Mouse (Mus musculus) spleen, postnatal 10 days (tissue): ENCODE data around the gene Myh9.

Source experiments
- DNase-seq, 2 experiments: peaks; one replicate each; pipeline ENCODE4 v3.0.0; 2021 to 2022; ENCODE audit warnings: low spot score in 2 of 2

Myh9 gene

GRCm38 (mm10) chr15:77842047-77842843 is at the start of gene Myh9:
Myh9 (minus strand) TSS chr15:77842175.
- peak; percentile 96 to 99 for DNase-seq

- no peak for DNase-seq
These were observed 49.8 kb upstream of the Myh9 start for GRCm38 (mm10) chr15:77891766-77892165.

- no peak for DNase-seq
These were observed 47.9 kb upstream of the Myh9 start for GRCm38 (mm10) chr15:77889761-77890422.

- no peak for DNase-seq
These were observed 46.3 kb upstream of the Myh9 start for GRCm38 (mm10) chr15:77888286-77888685.

- DNase-seq, result no peak
These were observed 45.1 kb upstream of the Myh9 start for GRCm38 (mm10) chr15:77887093-77887488.

GRCm38 (mm10) chr15:77886369-77887092 is 44.6 kb upstream of the Myh9 start:
- DNase-seq, result no peak

GRCm38 (mm10) chr15:77885945-77886344 is 44.0 kb upstream of the Myh9 start:
- no peak for DNase-seq

- no peak for DNase-seq
These were observed 43.2 kb upstream of the Myh9 start for GRCm38 (mm10) chr15:77885159-77885558.

- DNase-seq, result no peak
These were observed 41.7 kb upstream of the Myh9 start for GRCm38 (mm10) chr15:77883697-77884010.

GRCm38 (mm10) chr15:77882797-77883696 is 41.1 kb upstream of the Myh9 start:
- DNase-seq, result no peak

- DNase-seq, result no peak
These were observed 40.3 kb upstream of the Myh9 start for GRCm38 (mm10) chr15:77882297-77882696.

GRCm38 (mm10) chr15:77881698-77882097 is 39.7 kb upstream of the Myh9 start:
- DNase-seq, result no peak

- DNase-seq, result no peak
These were observed 38.8 kb upstream of the Myh9 start for GRCm38 (mm10) chr15:77880738-77881137.

GRCm38 (mm10) chr15:77879756-77880155 is 37.8 kb upstream of the Myh9 start:
- DNase-seq, result no peak

- peak in 1 of 2 experiments; percentile 56 for DNase-seq
These were observed 35.2 kb upstream of the Myh9 start for GRCm38 (mm10) chr15:77877209-77877608.

GRCm38 (mm10) chr15:77876716-77877115 is 34.7 kb upstream of the Myh9 start:
- no peak for DNase-seq

GRCm38 (mm10) chr15:77875953-77876352 is 34.0 kb upstream of the Myh9 start:
- DNase-seq, result no peak

- no peak for DNase-seq
These were observed 32.8 kb upstream of the Myh9 start for GRCm38 (mm10) chr15:77874807-77875206.

GRCm38 (mm10) chr15:77874310-77874709 is 32.3 kb upstream of the Myh9 start:
- no peak for DNase-seq

- DNase-seq, result no peak
These were observed 31.6 kb upstream of the Myh9 start for GRCm38 (mm10) chr15:77873564-77873963.

GRCm38 (mm10) chr15:77872996-77873395 is 31.0 kb upstream of the Myh9 start:
- no peak for DNase-seq

GRCm38 (mm10) chr15:77868340-77868739 is 26.4 kb upstream of the Myh9 start:
- DNase-seq, result no peak
